Mouse (Mus musculus) thymus, adult 2 months (tissue): ENCODE results near the gene Spata17. TPM values are rescaled to one million over a fixed set of nuclear protein-coding genes. Genes with fewer than 3 reads are reported as not detected.

Source experiments
- DNase-seq: peaks from one replicate; pipeline ENCODE4 v3.0.0; 2021
- H3K27ac ChIP-seq: fragments of 200-500 bp; 2 replicates; pipeline ENCODE4 v1.5.1; 2012; ENCODE audit warnings: low read length, control low read depth; ENCODE audit not compliant: control insufficient read depth, insufficient read depth
- H3K27me3 ChIP-seq: fragments of 200-500 bp; 2 replicates; pipeline ENCODE4 v1.6.1; 2012; ENCODE audit warnings: mild to moderate bottlenecking, low read length, moderate library complexity, mixed read lengths; ENCODE audit not compliant: control insufficient read depth, insufficient read depth
- H3K36me3 ChIP-seq: fragments of 200-500 bp; 2 replicates; pipeline ENCODE4 v1.6.1; 2012; ENCODE audit warnings: mild to moderate bottlenecking, low read length, moderate library complexity; ENCODE audit not compliant: control insufficient read depth, insufficient read depth
- H3K4me1 ChIP-seq: fragments of 200-500 bp; replicated peaks from 2 replicates; pipeline ENCODE4 v1.6.1; 2012; ENCODE audit warnings: low read length; ENCODE audit not compliant: control insufficient read depth, insufficient read depth
- H3K4me3 ChIP-seq: fragments of 200-500 bp; 2 replicates; pipeline ENCODE4 v1.5.1; 2012; ENCODE audit warnings: mild to moderate bottlenecking, low read length, control low read depth, moderate library complexity; ENCODE audit not compliant: control insufficient read depth, insufficient read depth
- CTCF ChIP-seq: fragments of 200-500 bp; IDR thresholded peaks from 2 replicates; pipeline ENCODE4 v1.5.1; 2012; ENCODE audit warnings: mild to moderate bottlenecking, control low read depth, low read length, moderate library complexity, borderline replicate concordance; ENCODE audit not compliant: control insufficient read depth, poor library complexity, insufficient read depth; ENCODE audit errors: extremely low read depth
- POLR2A ChIP-seq: fragments of 200-500 bp; IDR thresholded peaks from 2 replicates; pipeline ENCODE4 v1.6.1; 2012; ENCODE audit warnings: mild to moderate bottlenecking, low read length, control low read depth, moderate library complexity; ENCODE audit not compliant: control insufficient read depth, poor library complexity, insufficient read depth; ENCODE audit errors: extremely low read depth
- WGBS: fragments of 180-500 bp; shearing (Covaris S2); methylation state at CpG from one replicate; pipeline ENCODE4 v1.1.7; 2018; 5-methylcytosine and 5-hydroxymethylcytosine counted together
- polyA plus RNA-seq: library from polyadenylated mRNA; depleted of rRNA; stranded (reverse); fragments of >200 nt; gene quantifications from 2 replicates; pipeline ENCODE4 v1.2.3, GENCODE M21; 2012

Gene Spata17
- polyA plus RNA-seq, 1 experiment: 0.05 TPM

DNA sequence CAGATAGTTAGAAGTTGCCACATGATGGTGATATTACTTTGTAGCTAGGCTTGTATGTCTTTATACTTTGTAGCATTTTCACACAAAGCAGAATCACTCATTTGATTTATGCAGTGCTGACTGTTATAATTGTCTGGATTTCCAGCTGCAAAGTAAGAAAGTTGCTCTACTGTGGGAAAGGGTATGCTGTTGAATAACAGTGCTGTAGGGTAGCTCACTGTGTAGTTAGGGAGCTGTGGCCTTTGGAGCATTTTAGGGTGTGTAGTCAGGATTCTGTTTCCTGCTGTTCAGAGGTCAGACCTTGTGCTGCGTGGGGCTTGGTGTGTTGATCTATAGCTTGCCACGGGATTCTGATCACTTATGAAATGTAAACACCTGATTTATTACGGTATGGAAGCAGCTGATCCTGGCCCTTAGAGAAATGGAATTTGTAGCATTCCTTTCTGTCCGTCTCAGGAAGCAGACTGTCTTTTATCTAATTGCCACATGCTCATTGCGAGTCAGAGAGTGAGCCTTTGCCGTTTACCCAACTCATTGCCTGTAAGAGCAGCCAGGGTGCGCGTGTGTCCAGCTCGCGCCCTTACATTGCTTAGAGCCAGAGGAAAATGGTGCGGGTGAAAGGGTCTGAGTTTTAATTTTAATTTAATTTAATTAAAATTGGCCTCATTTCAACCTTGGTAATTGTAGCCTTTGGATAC, 11.2 kb upstream of the Spata17 start:
- no peaks in the 10 kb centered on the region for H3K27me3 ChIP-seq
- H3K27ac ChIP-seq: no peak overlapping the region
- 93% methylated on average over 11 of the region's 11 CpGs for WGBS
- no peaks in the 10 kb centered on the region for H3K4me1 ChIP-seq
- TF ChIP-seq CTCF (no peak), POLR2A (no peak)
- no peak for DNase-seq
- 0 out of 2 replicates have a peak, but pooled peaks cover 8% of the 10 kb centered on the region for H3K36me3 ChIP-seq
- H3K4me3 ChIP-seq: no peak overlapping the region

DNA sequence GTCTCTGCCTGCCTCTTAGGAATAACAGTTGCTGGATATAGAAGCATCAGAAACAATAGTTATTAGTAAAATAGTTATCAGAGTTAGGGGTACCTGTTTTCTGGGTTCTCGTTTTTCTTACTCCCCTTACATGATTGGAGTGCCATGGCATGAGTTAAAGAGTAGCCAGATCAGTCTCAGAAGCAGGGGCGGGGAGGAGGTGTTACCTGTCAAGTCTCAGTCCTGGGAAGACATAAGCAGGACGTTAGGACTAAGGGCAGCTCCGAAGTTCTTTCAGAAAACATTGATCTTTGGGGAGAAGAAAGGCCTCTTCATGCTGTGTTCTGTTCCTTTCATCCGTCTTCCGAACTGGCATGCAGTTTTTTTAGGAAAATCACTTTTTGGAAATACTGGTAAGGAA, 5.5 kb upstream of the Spata17 start:
- Histone ChIP-seq H3K27me3 (no peaks in the 10 kb centered on the region), H3K4me1 (0 out of 2 replicates have a peak, but pooled peaks cover 3% of the 10 kb centered on the region), H3K4me3 (no peak overlapping the region), H3K27ac (no peak overlapping the region), H3K36me3 (0 out of 2 replicates have a peak, but pooled peaks cover under 1% of the 10 kb centered on the region)
- WGBS: 93% methylated on average over 6 of the region's 6 CpGs
- no peak for DNase-seq
- TF ChIP-seq POLR2A (no peak), CTCF (no peak)

DNA sequence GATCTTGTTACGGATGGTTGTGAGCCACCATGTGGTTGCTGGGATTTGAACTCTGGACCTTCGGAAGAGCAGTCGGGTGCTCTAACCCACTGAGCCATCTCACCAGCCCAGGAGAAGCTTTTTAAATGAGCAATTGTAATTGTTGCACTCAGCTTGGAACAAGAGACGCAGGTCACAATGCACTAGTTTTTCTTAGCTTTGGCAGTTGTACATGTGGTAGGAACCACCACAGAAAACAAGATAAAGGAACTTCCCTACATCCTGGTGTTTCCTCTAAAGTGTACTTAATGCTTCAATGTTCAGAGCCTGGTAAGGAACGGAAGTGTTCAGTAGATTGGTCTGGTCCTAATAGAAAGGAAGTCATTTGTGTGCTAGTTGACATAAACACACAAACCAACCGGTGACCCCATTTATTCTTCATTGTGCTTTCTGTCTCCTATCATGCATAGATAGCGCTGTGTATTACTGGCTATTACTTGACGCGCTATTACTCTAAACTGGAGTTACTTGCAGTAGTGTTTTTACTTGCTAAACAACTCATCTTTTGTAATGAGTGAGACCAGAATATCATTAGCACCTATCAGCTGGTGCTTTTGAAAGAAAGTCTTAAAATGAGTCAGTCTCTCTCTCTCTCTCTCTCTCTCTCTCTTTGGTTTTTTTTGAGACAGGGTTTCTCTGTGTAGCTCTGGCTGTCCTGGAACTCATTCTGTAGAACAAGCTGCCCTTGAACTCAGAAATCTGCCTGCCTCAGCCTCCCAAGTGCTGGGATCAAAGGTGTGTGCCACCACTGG, 1.6 kb upstream of the Spata17 start:
- DNase-seq: no peak
- Histone ChIP-seq H3K4me1 (0 out of 2 replicates have a peak, but pooled peaks cover 3% of the 10 kb centered on the region), H3K27me3 (no peaks in the 10 kb centered on the region), H3K27ac (no peak overlapping the region), H3K4me3 (no peak overlapping the region), H3K36me3 (no peaks in the 10 kb centered on the region)
- TF ChIP-seq CTCF (no peak), POLR2A (no peak)
- 87% methylated on average over 9 of the region's 9 CpGs for WGBS

DNA sequence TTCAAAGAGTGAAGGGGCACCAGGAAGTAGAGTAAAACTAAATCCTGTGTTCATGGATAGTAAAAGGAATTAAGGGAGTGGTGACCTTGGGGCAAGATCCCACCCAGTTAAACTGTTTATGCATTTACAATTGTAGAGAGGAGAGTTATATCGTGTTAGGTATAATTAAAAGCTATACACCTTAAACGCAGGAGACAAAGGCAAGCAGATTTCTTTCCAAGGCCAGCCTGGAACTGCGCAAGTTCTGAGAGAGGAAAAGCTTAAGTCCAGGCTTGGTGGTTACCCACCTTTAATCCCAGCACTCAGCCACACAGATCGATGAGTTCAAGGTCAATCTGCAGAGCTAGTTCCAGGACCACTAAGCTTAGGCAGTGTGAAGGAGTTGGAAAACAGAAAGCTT, 4.5 kb downstream of the Spata17 start:
- Histone ChIP-seq H3K27me3 (no peaks in the 10 kb centered on the region), H3K4me1 (no peaks in the 10 kb centered on the region), H3K4me3 (no peak overlapping the region), H3K36me3 (no peaks in the 10 kb centered on the region), H3K27ac (no peak overlapping the region)
- WGBS: 94% methylated on average over 4 of the region's 4 CpGs
- no peak for TF ChIP-seq POLR2A
- TF ChIP-seq CTCF: no peak
- no peak for DNase-seq

DNA sequence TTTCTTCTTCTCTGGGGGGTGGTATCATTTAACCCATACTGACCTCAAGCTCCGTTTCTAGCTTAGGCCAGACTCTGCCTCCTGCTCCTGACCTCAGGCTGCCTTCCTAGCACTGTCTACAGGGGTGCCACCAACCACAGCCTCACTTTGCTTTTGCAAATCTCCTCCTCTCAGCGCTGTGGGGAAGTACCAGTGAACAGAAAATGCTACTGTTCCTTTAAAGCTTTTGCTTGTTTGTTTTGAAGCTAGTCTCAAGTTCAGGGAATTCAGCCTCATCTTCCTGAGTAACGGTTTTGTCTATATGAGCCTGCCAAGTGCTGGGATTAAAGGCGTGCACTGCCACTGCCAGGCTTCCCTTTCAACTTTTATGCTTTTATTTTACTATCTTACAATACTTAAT, 5.8 kb downstream of the Spata17 start:
- no peak for TF ChIP-seq CTCF
- TF ChIP-seq POLR2A: no peak
- H3K4me1 ChIP-seq: no peaks in the 10 kb centered on the region
- no peak overlapping the region for H3K27ac ChIP-seq
- DNase-seq: no peak
- H3K36me3 ChIP-seq: no peaks in the 10 kb centered on the region
- H3K4me3 ChIP-seq: no peak overlapping the region
- no peaks in the 10 kb centered on the region for H3K27me3 ChIP-seq
- 64% methylated on average over 4 of the region's 4 CpGs for WGBS

DNA sequence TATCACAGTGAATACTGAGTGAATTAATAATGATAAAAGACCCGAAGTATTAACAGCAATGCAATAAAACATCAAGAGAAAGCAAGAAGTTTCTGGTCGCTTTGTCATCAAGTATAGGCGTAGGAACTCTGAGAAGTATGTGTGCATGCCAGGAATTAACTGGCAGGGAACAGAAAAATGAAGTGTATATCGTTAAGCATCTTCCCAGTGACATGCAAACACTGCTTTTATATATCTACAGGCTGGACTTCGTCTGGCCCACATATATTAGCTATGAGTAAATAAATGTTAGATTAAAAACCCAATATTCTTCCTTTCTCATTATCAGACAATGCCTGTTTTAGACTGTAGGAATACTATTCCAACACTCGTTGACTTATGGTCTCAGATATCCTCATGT, 9.8 kb downstream of the Spata17 start:
- 89% methylated on average over 6 of the region's 6 CpGs for WGBS
- Histone ChIP-seq H3K4me1 (no peaks in the 10 kb centered on the region), H3K27ac (no peak overlapping the region), H3K27me3 (no peaks in the 10 kb centered on the region), H3K4me3 (no peak overlapping the region), H3K36me3 (no peaks in the 10 kb centered on the region)
- TF ChIP-seq POLR2A (no peak), CTCF (no peak)
- no peak for DNase-seq
